Mouse (Mus musculus) embryonic facial prominence, embryonic 14.5 days (tissue): ENCODE results near the gene Ppp3cb. TPM values are rescaled to one million over a fixed set of nuclear protein-coding genes. Genes with fewer than 3 reads are reported as not detected.

Experiments used
- ATAC-seq: fragments of 200-750 bp; cut with Nextera tagmentation; 2 replicates; pipeline ENCODE4 v1.8.0; 2017; ENCODE audit warnings: low read depth, moderate number of reproducible peaks, moderate TSS enrichment
- DNase-seq: peaks from one replicate; pipeline ENCODE4 v3.0.0-alpha.2; 2015; ENCODE audit warnings: low spot score
- H3K27ac ChIP-seq: fragments of 300-500 bp; sonication (generic); replicated peaks from 2 replicates; pipeline ENCODE4 v1.5.1; 2014; ENCODE audit warnings: low read depth, mild to moderate bottlenecking, low read length, moderate library complexity
- H3K27me3 ChIP-seq: fragments of 300-500 bp; sonication (generic); replicated peaks from 2 replicates; pipeline ENCODE4 v1.6.1; 2014; ENCODE audit warnings: low read length; ENCODE audit not compliant: control insufficient read depth, insufficient read depth
- H3K36me3 ChIP-seq: fragments of 300-500 bp; sonication (generic); 2 replicates; pipeline ENCODE4 v1.6.1; 2014; ENCODE audit warnings: low read length, mixed read lengths; ENCODE audit not compliant: control insufficient read depth, insufficient read depth
- H3K4me1 ChIP-seq: fragments of 300-500 bp; sonication (generic); 2 replicates; pipeline ENCODE4 v1.6.1; 2014; ENCODE audit warnings: antibody characterized with exemption, low read length; ENCODE audit not compliant: control insufficient read depth, insufficient read depth
- H3K4me2 ChIP-seq: fragments of 300-500 bp; sonication (generic); 2 replicates; pipeline ENCODE4 v1.6.1; 2014; ENCODE audit warnings: low read depth, mild to moderate bottlenecking, low read length, moderate library complexity, mixed read lengths
- H3K4me3 ChIP-seq: fragments of 300-500 bp; sonication (generic); 2 replicates; pipeline ENCODE4 v1.5.1; 2014; ENCODE audit warnings: low read depth, mild to moderate bottlenecking, low read length
- H3K9ac ChIP-seq: fragments of 300-500 bp; sonication (generic); 2 replicates; pipeline ENCODE4 v1.6.1; 2014; ENCODE audit warnings: low read depth, mild to moderate bottlenecking, low read length, moderate library complexity, mixed read lengths
- H3K9me3 ChIP-seq: fragments of 300-500 bp; sonication (generic); 2 replicates; pipeline ENCODE4 v1.6.1; 2016; ENCODE audit warnings: low read length; ENCODE audit not compliant: control insufficient read depth
- WGBS: fragments of 180-500 bp; shearing (Covaris S2); extraction: QIAGEN DNeasy Blood & Tissue Kit; methylation state at CpG from one replicate; pipeline ENCODE4 v1.1.7; 2014; 5-methylcytosine and 5-hydroxymethylcytosine counted together
- polyA plus RNA-seq: library from polyadenylated mRNA; unstranded; fragments of >200 nt; fragmentation: Nextera tagmentation; extraction: Ambion mirVana; gene quantifications from 2 replicates; pipeline ENCODE4 v1.2.1, GENCODE M21; 2014

Ppp3cb gene
- polyA plus RNA-seq, 1 experiment from 2014 or later = 68.5 TPM

DNA sequence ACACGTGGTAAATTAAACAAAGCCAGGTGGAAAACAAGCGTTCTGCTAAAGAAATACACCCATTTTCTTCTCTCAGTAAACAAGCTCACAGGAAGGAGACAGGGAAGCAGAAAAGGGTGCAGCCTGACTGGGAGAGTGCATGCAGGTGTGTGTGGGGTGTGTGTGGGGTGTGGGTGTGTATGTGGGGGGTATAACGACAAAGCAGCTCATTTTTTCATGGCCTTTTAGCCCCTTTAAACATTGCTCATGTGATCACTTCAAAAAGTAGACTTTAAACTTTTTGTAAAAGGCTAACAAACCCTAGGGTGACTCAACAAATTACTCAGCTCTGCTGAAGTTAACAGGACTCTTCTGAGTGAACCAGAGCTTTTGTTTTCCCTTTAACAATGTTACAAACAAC lies 68.0 kb downstream of the Ppp3cb start:
- ATAC-seq = no peak
- Histone ChIP-seq H3K27ac (no peak overlapping the region), H3K27me3 (no peaks in the 10 kb centered on the region), H3K36me3 (no peaks in the 10 kb centered on the region), H3K4me1 (peaks cover 10% of the 10 kb centered on the region), H3K4me3 (peak overlapping the region; percentile 71), H3K9ac (peak overlapping the region; percentile 78; the same call in 1 of the 2 replicates), H3K4me2 (peak overlapping the region; percentile 78), H3K9me3 (no peaks in the 10 kb centered on the region)
- WGBS = 39% methylated on average over 3 of the region's 3 CpGs
- DNase-seq = no peak

DNA sequence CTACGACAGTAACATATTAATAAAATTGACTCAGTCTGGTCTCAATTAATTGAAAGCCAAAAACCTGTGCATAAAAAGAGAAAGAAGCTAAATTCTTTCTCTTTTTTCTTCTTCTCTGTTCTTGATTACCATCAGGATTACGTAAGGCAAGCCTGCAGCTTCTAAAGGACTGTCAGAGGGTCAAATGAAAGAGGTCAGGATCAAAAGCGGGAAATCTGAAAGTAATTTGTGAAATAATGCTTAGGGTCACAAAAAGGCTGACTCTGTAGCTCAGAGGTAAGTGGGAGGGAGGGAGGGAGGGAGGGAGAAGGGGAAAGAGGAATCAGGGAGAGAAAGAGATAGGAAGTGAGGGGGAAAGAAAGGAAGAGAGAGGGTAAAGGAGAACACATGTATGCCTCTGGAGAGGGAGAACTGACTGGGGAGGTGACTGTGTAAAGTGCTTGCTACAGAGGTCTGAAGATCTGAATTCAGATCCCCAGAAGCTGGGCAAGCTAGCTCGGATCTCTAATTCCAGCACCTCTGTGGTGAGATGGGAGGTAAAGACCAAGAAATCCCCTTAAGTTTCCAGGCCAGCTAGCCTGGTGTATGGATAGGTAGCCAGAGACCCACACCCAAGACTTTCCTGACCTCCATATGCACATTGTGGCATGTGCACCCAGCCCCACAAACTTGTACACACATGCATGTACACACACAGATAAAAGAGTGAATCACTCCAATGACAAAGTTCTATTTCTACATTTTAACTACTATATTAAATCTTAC lies 68.9 kb downstream of the Ppp3cb start:
- H3K27ac ChIP-seq = no peak overlapping the region
- ATAC-seq (no peak), DNase-seq (peak; percentile 21)
- no peaks in the 10 kb centered on the region for H3K27me3 ChIP-seq
- H3K4me3 ChIP-seq = no peak overlapping the region
- H3K4me1 ChIP-seq = peaks cover 10% of the 10 kb centered on the region
- H3K9ac ChIP-seq = no peak overlapping the region
- H3K36me3 ChIP-seq = no peaks in the 10 kb centered on the region
- H3K4me2 ChIP-seq = peak overlapping the region; percentile 25
- H3K9me3 ChIP-seq = no peaks in the 10 kb centered on the region
- 28% methylated on average over 4 of the region's 4 CpGs for WGBS

DNA sequence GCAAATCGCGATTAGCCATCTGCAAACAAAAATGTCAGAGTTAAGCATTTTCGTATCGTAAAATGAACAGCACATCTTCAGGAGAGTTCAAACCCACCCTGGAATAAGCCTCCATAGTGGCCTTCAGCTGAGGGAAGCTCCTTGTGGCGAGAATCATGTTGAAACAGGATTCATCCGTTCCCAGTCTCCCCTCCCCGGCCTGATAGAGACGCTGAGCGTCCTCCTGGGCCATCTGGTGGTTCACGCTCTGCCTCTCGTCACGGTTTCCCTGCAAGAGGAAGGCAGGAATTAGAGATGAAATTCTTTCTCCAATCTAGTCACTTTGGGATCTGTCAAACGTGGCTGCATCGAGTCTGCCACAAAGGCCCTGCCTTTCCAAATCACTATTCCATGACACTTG lies 86.2 kb downstream of the Ppp3cb start:
- DNase-seq = no peak
- peaks cover 80% of the 10 kb centered on the region for H3K36me3 ChIP-seq

DNA sequence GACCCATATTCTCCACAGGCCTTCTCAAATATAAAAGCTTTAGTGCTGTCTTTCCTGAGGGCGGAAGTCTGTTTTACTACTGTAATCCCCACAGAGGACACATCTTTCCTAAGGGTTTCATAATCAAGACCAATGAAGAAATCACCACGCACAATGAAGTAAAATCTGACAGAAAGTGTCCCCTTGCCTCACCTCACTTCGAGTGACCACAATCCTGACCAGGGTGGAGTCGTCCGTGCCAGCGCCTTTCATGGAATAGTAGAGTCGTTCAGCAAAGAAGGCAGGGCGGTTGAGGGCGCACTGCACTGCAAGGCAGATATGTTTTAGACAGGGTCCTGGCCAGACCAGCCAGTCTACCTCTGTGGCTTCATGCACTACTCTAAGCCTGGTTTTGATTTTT lies 88.0 kb downstream of the Ppp3cb start:
- no peaks in the 10 kb centered on the region for H3K4me1 ChIP-seq
- H3K27ac ChIP-seq = no peak overlapping the region
- H3K4me3 ChIP-seq = no peak overlapping the region
- H3K9me3 ChIP-seq = no peaks in the 10 kb centered on the region
- no peak overlapping the region for H3K9ac ChIP-seq
- ATAC-seq (no peak), DNase-seq (no peak)
- WGBS = 93% methylated on average over 9 of the region's 9 CpGs
- peaks cover 64% of the 10 kb centered on the region for H3K36me3 ChIP-seq
- H3K27me3 ChIP-seq = no peaks in the 10 kb centered on the region
- H3K4me2 ChIP-seq = no peak overlapping the region

More for the DNA sequence above, 86.2 kb downstream of the Ppp3cb start:
- no peaks in the 10 kb centered on the region for H3K27me3 ChIP-seq
- no peak overlapping the region for H3K27ac ChIP-seq
- no peak overlapping the region for H3K4me3 ChIP-seq
- H3K4me1 ChIP-seq = no peaks in the 10 kb centered on the region
- H3K4me2 ChIP-seq = no peak overlapping the region
- no peak overlapping the region for H3K9ac ChIP-seq
- H3K9me3 ChIP-seq = no peaks in the 10 kb centered on the region
- WGBS = 63% methylated on average over 14 of the region's 14 CpGs
- ATAC-seq = no peak

DNA sequence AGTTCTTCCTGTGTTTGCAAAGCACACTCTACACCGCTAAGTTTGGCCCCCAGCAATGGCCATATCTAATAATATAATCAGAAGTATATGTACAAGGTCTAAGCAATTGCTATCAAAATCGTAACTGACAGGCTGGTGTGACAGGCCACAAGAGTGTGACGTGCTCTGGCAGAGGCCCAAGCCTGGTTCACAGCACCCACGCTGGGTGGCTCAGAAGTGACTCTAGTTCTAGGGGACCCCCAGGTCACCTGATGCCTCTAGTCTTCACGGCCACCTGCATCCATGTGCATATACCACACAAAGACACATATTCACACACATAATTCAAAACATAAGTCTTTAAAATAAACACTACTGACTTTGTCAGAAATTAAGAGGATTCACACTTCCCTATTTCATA lies 93.4 kb downstream of the Ppp3cb start:
- DNase-seq = no peak
- no peak overlapping the region for H3K4me3 ChIP-seq
- no peaks in the 10 kb centered on the region for H3K27me3 ChIP-seq
- no peak overlapping the region for H3K27ac ChIP-seq
- peaks cover 16% of the 10 kb centered on the region for H3K36me3 ChIP-seq
- no peak overlapping the region for H3K4me2 ChIP-seq
- H3K9ac ChIP-seq = no peak overlapping the region
- WGBS = 82% methylated on average over 5 of the region's 5 CpGs
- no peaks in the 10 kb centered on the region for H3K9me3 ChIP-seq
- H3K4me1 ChIP-seq = no peaks in the 10 kb centered on the region
- ATAC-seq = no peak

DNA sequence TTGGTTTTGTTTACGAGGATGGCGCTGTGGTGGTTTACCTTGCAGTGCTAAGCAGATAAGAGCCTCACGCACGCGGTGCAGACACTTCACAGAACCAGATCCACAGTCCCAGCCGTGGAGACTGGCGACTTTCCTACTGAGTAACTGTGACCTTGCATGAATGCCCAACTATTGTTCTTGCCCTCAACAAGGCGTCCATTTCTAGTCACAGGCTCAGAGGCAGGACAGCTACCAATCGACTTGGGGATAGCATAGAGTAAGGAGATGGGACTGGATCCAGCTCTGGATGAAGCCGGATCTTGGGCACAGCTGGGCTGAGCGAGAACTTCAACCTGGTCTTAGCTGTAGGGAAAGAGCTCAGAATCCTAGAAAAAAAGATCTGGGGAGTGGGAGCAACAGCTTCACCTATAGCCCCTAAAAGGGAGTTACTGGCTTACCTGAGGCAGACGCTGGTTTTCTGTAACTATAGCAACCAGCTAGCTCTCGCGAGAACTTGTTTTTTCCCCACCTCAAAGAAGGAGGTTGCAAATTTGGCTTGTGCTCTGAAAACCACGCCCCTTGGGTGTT lies 94.5 kb downstream of the Ppp3cb start, which contains the start of gene Cfap70:
Gene Cfap70, minus strand, starts transcription at position 462 of the 567 bp plus-strand sequence.
- Histone ChIP-seq H3K9me3 (no peaks in the 10 kb centered on the region), H3K27ac (peak within 1 kb of the TSS; percentile 11; the same call in 1 of the 2 replicates), H3K27me3 (no peaks in the 10 kb centered on the region), H3K36me3 (peaks cover 12% of the 10 kb centered on the region), H3K4me2 (peak within 1 kb of the TSS; percentile 71), H3K4me1 (no peaks in the 10 kb centered on the region), H3K4me3 (peak within 1 kb of the TSS; percentile 39), H3K9ac (peak within 1 kb of the TSS; percentile 53)
- ATAC-seq (peak; percentile 81), DNase-seq (peak; percentile 90)
- WGBS = 2% methylated on average over 15 of the region's 15 CpGs

DNA sequence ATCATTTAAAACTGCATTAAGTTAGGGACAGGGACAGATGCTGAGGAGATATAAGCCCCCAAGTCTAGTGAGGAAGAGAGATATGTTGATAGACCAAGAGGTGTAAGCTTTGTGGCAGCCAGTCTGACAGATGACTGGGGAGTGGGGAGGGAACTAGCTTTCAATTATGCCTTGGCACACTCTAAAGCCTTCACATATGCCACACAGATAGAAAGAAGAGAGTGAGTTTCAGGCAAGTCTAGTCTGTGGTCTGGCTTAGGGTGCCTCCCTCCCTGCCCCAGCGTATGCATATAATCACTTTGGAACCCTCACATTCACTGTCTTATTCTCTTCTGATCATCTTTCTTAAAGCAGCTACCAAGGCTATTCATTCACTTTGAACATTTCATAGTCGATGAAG lies 95.1 kb downstream of the Ppp3cb start:
- Histone ChIP-seq H3K4me1 (no peaks in the 10 kb centered on the region), H3K9me3 (no peaks in the 10 kb centered on the region), H3K27ac (peak overlapping the region; percentile 11; the same call in 1 of the 2 replicates), H3K4me3 (peak overlapping the region; percentile 39), H3K4me2 (peak overlapping the region; percentile 71), H3K9ac (peak overlapping the region; percentile 53), H3K36me3 (peaks cover 7% of the 10 kb centered on the region), H3K27me3 (no peaks in the 10 kb centered on the region)
- WGBS = 11% methylated on average over 2 of the region's 2 CpGs
- DNase-seq (no peak), ATAC-seq (peak; percentile 42; the same call in 1 of the 2 replicates)
